Mouse (Mus musculus) right cerebral cortex, adult 18-20 months (tissue): ENCODE data around the gene Immp2l.

Source experiments
- DNase-seq: peaks from one replicate; pipeline ENCODE4 v3.0.0; 2022; ENCODE audit warnings: mixed read lengths

Gene Immp2l

GRCm38 (mm10) chr12:41877292-41877959 lies 853.5 kb downstream of the Immp2l start:
- peak; percentile 56 for DNase-seq

GRCm38 (mm10) chr12:41878493-41878892 lies 854.6 kb downstream of the Immp2l start:
- DNase-seq: no peak

GRCm38 (mm10) chr12:41878972-41879371 lies 855.1 kb downstream of the Immp2l start:
- no peak for DNase-seq

- no peak for DNase-seq
Measured at GRCm38 (mm10) chr12:41879412-41879811, 855.5 kb downstream of the Immp2l start.

GRCm38 (mm10) chr12:41880833-41881232 lies 856.9 kb downstream of the Immp2l start:
- no peak for DNase-seq

GRCm38 (mm10) chr12:41908011-41908410 lies 884.1 kb downstream of the Immp2l start:
- no peak for DNase-seq

- DNase-seq: no peak
Measured at GRCm38 (mm10) chr12:41911626-41912025, 887.7 kb downstream of the Immp2l start.

GRCm38 (mm10) chr12:41937751-41938150 lies 913.9 kb downstream of the Immp2l start:
- no peak for DNase-seq

- DNase-seq: no peak
Measured at GRCm38 (mm10) chr12:41941853-41942252, 918.0 kb downstream of the Immp2l start.

- no peak for DNase-seq
Measured at GRCm38 (mm10) chr12:41944079-41944672, 920.3 kb downstream of the Immp2l start.

GRCm38 (mm10) chr12:41946536-41946935 lies 922.6 kb downstream of the Immp2l start:
- DNase-seq: no peak

- no peak for DNase-seq
Measured at GRCm38 (mm10) chr12:41949409-41949808, 925.5 kb downstream of the Immp2l start.

GRCm38 (mm10) chr12:41949841-41950241 lies 926.0 kb downstream of the Immp2l start:
- peak; percentile 73 for DNase-seq

GRCm38 (mm10) chr12:41950726-41951125 lies 926.8 kb downstream of the Immp2l start:
- DNase-seq: no peak

GRCm38 (mm10) chr12:41961038-41961437 lies 937.1 kb downstream of the Immp2l start:
- DNase-seq: no peak

- no peak for DNase-seq
Measured at GRCm38 (mm10) chr12:41991408-41991807, 967.5 kb downstream of the Immp2l start.
